Mouse (Mus musculus): ENCODE measurements around the gene Slc27a2.
"Not testable (repeated sequence)": the region's sequence is repeated elsewhere in the genome, so short reads cannot be mapped to it uniquely, and the experiment has no call there.

Gene Slc27a2

DNA sequence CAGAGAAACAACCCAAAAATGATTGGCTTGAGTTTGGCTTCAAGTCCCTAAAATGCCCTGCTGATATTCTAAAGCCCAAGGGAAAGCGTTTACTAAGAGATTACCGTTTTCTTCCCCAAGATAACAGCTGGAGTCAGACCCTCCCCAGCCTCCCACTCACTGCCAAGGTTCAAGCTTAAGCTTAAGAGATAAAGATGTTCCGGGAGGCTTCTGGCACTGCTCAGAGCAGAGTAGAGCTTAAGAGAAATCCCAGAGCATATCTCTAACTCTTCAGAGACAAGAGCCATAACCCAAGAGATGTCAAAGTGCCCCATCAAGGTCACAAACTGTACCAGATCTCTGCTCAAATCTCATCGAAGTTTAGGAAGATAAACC is 54.5 kb downstream of the Slc27a2 start:
- no peak for DNase-seq

DNA sequence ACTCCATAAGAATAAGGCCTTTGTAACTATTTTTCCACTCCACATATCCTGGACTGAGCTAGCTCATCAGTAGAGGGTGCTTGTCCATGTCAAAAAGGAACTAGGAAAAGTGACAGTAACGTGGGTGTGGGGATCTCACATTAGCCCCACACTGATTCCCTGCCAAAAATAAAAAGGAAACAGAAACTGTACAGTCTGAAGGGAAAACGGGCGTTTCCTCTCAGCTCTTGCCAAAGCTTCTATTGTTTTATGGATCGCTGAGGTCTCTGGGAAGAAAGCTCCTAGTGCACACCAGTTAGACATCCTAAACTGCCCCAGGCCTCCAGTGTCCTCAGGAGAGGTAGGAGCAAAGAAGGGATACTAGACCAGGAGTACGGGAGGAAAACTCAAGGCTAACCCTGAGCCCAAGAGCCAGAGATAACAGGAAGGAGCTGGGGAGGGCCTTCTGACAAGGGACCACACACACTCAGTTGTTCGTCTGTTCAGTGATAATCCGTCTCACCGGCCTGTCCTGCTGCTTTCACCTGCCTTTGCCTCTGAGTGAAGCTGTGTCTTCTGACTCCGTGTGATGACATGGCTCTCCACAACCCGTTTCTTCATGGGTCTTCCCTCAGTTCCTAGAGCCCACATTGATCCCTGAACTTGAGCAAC is 55.5 kb downstream of the Slc27a2 start:
- DNase-seq, result peak; percentile 34

DNA sequence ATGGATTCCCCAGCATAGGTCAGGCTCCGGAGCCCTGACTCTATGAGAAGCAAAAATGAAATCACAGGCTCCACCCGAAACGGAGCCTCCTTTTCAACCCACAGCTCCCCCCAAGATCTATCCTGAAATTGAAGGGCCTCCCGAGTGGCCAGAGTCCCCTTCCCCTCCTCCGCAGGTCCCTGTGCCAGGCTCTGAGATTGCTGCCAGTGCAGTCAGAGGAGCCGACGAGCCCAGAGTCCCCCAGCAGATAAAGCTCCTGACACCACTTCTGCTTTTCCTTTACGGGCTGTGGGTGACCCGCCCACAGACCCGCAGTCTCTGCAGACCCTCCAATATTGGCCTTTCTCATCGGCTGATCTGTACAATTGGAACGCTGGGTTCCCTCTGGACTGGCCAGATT is 57.4 kb downstream of the Slc27a2 start:
- DNase-seq, result not testable (repeated sequence)

DNA sequence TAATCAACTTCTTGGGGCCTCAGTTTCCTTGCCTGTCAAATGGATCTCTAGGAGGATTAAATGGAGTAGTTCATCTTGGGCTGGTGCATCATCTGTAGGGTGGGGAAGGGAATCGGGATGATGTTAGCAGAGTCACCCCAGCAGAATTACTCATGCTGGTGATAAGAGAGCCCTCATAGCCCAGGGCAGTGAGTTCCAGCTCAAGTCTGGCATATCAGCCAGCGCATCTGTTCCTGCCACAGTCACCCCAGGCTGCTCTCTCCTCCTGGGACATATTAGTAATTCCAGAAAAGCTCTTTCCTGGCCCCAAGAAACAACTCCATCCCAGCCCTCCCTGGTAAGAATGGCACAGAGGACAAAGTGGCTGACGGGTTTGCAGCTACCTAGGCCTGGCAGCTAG is 63.1 kb downstream of the Slc27a2 start:
- DNase-seq, result no peak

DNA sequence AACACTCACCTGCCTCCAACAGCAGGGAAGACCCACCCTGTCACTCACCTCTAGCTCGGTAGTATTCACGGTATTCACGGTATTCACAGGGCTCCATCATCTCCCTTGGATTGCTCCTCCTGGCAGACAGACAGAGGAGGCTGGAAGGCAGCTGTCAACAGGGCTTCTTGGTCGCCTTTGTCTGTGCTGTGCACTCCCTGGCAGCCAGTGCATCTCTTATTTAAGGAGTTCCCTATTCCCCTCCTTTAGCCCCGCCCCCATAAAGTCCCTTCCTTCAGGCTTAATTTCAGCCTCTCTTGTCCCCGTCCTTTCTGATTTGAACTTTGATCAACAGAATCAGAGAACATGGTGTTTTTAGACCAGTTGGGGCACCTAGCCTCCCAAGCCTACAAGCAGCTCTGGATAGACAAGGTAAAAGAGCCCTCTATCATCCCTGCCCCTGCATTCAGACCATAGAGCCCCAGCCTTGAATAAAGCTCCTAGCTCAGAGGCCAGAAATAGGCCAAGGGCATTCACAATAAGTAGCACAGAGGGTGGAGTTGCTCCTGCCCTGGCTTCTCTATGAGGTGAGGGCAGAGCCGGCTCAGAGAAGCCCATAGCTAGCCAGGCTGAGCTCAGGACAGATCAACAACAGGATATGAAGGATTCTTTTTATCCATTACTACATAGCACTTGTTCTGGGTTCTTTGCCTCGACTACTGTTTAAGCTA is 66.4 kb downstream of the Slc27a2 start:
- no peak for DNase-seq

DNA sequence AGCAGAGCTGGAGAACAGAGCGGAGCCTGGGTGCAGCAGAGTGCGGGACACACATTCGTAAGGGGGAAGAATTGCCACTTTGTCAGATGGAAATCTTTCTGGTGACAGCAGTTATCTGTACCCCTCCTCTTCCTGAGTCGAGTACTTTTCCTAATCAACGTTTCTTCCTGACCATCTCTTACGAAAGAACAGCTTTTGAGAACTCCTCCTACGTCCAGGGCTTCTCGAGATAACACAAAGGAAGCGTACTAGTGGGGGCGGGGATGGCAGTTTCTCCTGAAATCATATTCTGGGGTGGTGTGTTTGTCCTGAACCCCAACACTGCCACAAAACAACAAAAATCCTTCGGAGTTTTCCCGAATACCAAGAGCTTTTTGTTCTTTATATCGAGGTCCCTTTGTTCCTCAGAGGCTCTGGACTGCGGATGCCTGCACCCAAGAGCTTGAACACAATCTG is 67.1 kb downstream of the Slc27a2 start, which contains the start of gene Hdc:
Hdc (minus strand) TSS at position 51 of the 456 bp plus-strand sequence.
- DNase-seq, result no peak

DNA sequence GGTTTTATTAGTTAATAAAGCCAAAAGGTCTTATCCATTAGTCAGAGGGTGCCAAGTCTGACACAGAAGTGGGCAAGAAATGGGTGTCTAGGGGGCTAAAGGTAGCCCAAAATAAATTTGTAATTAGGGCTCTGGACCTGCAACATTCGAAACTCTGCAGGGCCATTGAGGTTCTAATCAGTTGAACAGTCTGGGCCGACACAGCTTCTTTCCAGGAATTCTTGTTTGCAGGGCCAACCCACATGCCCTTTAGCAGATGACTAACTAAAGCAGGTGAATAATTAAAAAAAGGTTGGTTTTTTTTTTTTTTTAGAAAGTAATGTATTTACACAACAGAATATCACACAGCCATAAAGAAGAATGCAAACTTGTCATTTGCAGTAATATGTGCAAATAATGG is 70.2 kb downstream of the Slc27a2 start:
- DNase-seq, result peak; percentile 58

DNA sequence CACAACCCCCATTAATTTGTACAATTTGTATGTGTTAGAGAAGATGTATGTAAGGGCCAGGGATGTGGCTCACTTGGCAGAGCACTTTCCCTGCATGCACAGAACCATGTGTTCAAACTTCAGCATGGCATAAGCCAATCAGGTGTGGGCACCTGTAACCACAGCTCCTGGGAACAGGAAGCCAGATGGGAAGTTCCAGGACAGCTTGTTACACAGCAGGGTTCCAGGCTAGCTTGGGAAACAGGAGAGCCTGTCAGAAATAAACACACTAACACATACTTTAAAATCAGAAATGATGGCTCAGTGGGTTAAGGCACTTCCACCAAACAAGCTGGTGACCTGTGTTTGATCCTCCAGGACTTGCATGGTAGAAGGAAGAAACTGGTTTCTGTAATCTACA is 70.9 kb downstream of the Slc27a2 start:
- DNase-seq, result no peak

DNA sequence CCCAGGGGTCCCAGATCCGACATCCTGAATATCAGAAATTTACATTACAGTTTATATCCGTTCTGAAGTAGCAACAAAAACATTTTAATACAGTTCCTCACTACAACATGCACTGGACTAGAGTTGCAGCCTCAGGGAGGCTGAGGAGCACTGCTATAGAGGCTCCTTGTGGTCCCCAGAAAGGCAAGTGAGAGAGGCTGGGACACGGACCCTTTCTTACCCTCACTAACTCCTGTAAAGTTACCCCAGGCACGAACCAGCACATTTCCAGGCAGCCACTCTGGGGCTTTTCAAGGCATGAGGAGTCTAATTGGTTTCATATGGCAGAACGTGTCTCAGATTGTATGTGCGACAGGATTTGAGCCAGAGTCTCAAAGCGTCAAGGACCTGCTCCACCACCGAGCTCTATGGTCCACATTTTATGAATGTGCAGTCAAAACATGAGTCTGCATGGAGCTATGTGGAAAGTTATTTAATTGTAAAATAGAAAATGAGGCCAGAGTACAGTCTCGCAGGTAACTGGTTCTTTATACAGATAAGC is 76.3 kb downstream of the Slc27a2 start:
- no peak for DNase-seq

DNA sequence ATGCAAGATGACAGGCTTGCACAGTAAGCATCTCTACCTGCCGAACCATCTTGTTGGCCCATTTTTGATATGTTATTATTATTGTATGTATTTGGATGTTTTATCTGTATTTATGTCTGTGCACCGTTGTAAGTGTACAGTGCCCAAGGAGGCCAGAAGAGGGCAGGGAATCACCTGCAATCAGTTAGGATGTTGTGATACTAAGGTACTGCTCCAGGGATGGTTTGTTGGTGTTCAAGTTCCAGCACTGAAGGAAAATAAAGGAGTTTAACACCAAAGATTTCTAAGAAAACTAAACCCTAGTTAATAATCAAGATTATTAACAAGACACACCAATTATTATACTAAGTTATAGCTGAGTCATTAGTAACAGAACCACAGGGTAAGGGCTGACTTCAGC is 81.0 kb downstream of the Slc27a2 start:
- DNase-seq, result peak; percentile 64

DNA sequence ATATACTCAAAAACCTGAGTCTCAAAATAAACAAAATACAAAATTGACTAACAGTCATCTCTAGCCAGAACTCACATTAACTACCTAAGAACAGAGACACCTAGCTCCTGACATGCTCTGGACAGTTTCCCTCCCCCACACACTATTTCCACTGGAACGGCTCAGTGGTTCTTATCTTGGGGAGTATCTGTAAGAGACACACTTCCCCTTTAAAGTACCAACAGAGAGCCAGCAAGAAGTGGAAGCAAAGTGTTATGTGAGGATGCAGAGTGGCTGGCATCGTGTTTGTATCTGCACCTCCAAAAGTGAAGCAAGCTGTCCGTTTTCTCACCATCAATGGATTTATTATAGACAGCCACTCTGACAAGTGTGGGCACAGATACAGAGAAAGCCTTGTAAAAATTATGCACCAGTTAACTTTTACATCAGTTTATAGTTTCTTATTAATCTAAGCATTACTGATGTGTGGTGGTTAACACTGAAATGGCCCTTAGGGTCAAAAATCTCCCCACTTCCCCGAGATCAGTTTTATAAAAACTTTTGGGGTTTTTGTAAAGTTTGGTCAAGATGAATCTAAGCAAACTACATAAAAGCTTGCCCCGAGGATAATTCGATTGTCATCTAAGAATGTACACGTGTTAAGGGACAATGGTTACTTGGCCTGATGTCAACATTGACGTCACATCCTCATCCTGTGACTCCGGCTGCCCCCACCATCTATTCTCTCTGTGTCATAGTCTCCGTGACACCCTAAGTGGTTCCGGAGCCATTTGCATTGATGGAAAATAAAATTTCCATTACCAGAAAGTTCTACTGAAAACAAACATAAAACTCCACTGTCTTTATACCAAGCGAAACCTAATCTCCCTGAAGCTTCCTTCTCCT is 84.0 kb downstream of the Slc27a2 start:
- peak; percentile 80 for DNase-seq
